Mouse (Mus musculus): Measurements from ENCODE around the gene Ly6c1. TPM values are rescaled to one million over a fixed set of nuclear protein-coding genes. Genes with fewer than 3 reads are reported as not detected.
"Not testable (repeated sequence)": the region's sequence is repeated elsewhere in the genome, so short reads cannot be mapped to it uniquely, and the experiment has no call there.

The Ly6c1 gene
- polyA plus RNA-seq (2015; fragmentation: Nextera tagmentation; extraction: Ambion mirVana): 0.23 and 0.78 TPM in 2 replicates

DNA sequence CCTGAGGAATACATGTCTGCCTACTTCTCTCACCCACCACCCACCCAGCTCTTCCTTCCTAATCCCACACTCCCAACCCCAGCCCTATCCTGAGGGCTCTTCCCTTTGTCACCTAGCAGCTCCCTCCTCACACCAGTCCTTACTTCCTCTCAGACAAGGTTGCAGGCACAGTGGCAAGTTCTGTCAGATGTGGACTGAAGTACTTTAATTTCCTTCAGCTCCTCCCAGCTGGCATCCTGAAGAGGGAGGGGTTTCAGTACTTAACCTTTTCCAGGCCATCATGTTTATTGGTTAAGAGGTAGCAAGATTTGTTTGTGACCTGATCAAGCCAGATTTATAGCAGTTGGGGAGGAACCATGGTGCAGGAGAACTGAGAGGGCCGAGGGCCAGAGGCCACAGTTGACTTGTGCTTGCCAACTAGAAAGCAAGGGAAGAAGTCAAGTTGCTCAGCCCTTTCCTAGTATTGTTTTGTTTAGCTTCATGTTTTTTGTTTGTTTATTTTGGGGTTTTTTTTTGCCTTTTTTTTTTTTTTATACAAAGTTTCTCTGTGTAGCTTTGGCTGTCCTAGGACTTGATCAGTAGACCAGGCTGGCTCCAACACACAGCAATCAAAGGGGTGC, at the start of gene Ly6c1:
Gene Ly6c1, minus strand, starts transcription at position 189 of the 620 bp plus-strand sequence.
- not testable (repeated sequence) for H3K4me1 ChIP-seq (ENCODE audit: control insufficient read depth, low read depth, low read length); H3K4me2 ChIP-seq (ENCODE audit: low read depth, low read length); H3K9ac ChIP-seq (ENCODE audit: low read depth, low read length); H3K36me3 ChIP-seq (ENCODE audit: control insufficient read depth, insufficient read depth); H3K9me3 ChIP-seq (replicated peaks; ENCODE audit: control insufficient read depth, low read length); H3K27me3 ChIP-seq (ENCODE audit: control insufficient read depth, insufficient read depth, low read depth, low read length); ATAC-seq (ENCODE audit: low read depth); H3K27ac ChIP-seq (ENCODE audit: low read length); H3K4me3 ChIP-seq (ENCODE audit: low read depth, low read length)
- 38% methylated on average over 1 of the region's 1 CpGs for WGBS (ENCODE audit: insufficient replicate concordance)

DNA sequence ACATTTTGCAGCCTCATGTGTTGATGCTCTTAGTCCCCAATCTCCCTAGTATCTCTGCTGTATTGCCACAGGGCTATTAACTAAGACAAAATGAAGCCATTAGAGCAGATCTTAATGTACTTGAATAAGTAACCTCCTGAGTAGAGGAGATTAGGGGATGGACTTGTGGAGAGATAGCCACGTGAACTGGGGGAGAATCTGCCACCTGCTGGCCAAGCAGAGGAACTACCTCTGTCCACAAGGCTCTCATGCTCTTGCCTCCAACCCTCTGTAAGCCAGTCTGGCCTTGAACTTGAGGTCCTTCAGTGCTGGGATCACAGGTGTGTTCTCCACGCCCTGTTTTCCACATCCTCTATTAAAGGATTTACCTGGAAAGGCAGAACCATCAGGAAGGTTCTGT, 39.4 kb upstream of the Ly6c1 start:
- H3K9ac ChIP-seq (ENCODE audit: low read depth, low read length); ATAC-seq (ENCODE audit: low read depth); H3K27me3 ChIP-seq (ENCODE audit: control insufficient read depth, insufficient read depth, low read depth, low read length); H3K4me2 ChIP-seq (ENCODE audit: low read depth, low read length); H3K4me3 ChIP-seq (ENCODE audit: low read depth, low read length); H3K36me3 ChIP-seq (ENCODE audit: control insufficient read depth, insufficient read depth); H3K9me3 ChIP-seq (replicated peaks; ENCODE audit: control insufficient read depth, low read length); H3K4me1 ChIP-seq (ENCODE audit: control insufficient read depth, low read depth, low read length); H3K27ac ChIP-seq (ENCODE audit: low read length): not testable (repeated sequence)
- 5% methylated on average over 2 of the region's 2 CpGs for WGBS (ENCODE audit: insufficient replicate concordance)

DNA sequence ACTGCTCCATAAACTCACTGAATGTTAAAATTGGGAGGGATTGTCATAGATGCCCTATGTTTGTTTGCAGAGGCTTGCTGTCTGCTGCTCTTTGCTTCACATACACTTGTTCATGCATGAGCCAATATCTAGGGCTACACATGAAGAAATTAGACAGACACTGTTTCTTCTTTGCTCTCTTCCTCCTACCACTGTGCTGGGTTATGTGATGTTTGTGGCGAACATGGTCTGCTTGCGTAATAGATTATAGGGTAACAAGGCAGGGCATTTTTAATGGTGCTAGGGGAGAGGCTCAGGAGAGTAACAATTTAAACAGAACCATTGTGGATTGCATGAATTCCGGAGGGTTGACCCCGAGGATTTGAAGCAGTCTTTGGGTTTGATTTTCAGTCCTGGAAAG, 21.3 kb upstream of the Ly6c1 start:
- Histone ChIP-seq H3K36me3 (ENCODE audit: control insufficient read depth, insufficient read depth) (no peaks in the 10 kb centered on the region), H3K27me3 (ENCODE audit: control insufficient read depth, insufficient read depth, low read depth, low read length) (no peaks in the 10 kb centered on the region), H3K4me1 (ENCODE audit: control insufficient read depth, low read depth, low read length) (no peaks in the 10 kb centered on the region), H3K9ac (ENCODE audit: low read depth, low read length) (no peak overlapping the region), H3K4me2 (ENCODE audit: low read depth, low read length) (no peak overlapping the region), H3K4me3 (ENCODE audit: low read depth, low read length) (no peak overlapping the region), H3K9me3 (replicated peaks; ENCODE audit: control insufficient read depth, low read length) (no peaks in the 10 kb centered on the region), H3K27ac (ENCODE audit: low read length) (no peak overlapping the region)
- WGBS (ENCODE audit: insufficient replicate concordance): 68% methylated on average over 4 of the region's 4 CpGs
- no peak for ATAC-seq (ENCODE audit: low read depth)

DNA sequence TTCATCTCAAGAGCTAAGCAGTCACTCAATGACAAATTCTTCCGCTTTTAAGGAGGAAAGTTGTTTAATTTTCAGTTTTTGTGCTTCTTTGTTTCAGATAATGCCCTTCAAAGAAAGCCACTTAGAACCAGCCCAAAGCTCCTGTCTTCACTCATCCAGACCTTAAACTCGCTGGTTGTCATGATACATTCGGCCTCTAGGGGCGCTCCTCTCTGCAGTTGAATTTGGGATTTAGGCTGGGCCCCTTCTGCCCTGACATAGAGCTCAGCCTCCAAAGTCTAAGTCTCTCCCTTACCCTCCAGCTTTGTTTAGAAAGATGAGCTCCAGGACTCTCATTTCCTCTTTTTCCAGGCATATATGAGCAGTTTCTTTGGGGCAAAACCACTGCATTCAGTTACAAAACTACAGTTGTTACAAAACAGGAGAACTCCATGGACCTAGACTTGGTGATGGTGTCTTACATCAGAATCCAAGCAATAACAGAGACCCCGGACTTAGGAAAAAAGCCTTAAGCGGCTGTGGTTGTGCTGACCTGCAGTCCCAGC, 13.5 kb upstream of the Ly6c1 start:
- not testable (repeated sequence) for H3K4me2 ChIP-seq (ENCODE audit: low read depth, low read length); H3K4me1 ChIP-seq (ENCODE audit: control insufficient read depth, low read depth, low read length); ATAC-seq (ENCODE audit: low read depth); H3K9me3 ChIP-seq (replicated peaks; ENCODE audit: control insufficient read depth, low read length); H3K36me3 ChIP-seq (ENCODE audit: control insufficient read depth, insufficient read depth); H3K4me3 ChIP-seq (ENCODE audit: low read depth, low read length); H3K27me3 ChIP-seq (ENCODE audit: control insufficient read depth, insufficient read depth, low read depth, low read length); H3K27ac ChIP-seq (ENCODE audit: low read length); H3K9ac ChIP-seq (ENCODE audit: low read depth, low read length)
- 27% methylated on average over 6 of the region's 6 CpGs for WGBS (ENCODE audit: insufficient replicate concordance)

DNA sequence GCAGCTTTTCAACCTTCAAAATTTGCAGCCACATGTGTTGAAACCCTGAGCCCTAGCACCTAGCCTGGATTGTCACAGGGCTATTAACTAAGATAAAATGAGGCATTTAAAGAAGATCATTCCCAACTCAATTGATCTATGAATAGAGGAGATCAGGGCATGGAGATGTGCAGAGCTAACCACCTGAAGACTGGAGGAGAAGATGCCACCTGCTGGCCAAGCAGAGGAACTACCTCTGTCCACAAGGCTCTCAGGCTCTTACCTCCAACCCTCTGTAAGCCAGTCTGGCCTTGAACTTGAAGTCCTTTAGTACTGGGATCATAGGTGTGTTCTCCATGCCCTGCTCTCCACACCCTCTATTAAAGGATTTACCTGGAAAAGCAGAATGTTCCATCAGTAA, 11.9 kb upstream of the Ly6c1 start:
- Histone ChIP-seq H3K27me3 (ENCODE audit: control insufficient read depth, insufficient read depth, low read depth, low read length) (no peaks in the 10 kb centered on the region), H3K4me3 (ENCODE audit: low read depth, low read length) (no peak overlapping the region), H3K27ac (ENCODE audit: low read length) (no peak overlapping the region), H3K9me3 (replicated peaks; ENCODE audit: control insufficient read depth, low read length) (no peaks in the 10 kb centered on the region), H3K4me1 (ENCODE audit: control insufficient read depth, low read depth, low read length) (no peaks in the 10 kb centered on the region), H3K4me2 (ENCODE audit: low read depth, low read length) (no peak overlapping the region), H3K36me3 (ENCODE audit: control insufficient read depth, insufficient read depth) (no peaks in the 10 kb centered on the region), H3K9ac (ENCODE audit: low read depth, low read length) (no peak overlapping the region)
- ATAC-seq (ENCODE audit: low read depth): no peak

DNA sequence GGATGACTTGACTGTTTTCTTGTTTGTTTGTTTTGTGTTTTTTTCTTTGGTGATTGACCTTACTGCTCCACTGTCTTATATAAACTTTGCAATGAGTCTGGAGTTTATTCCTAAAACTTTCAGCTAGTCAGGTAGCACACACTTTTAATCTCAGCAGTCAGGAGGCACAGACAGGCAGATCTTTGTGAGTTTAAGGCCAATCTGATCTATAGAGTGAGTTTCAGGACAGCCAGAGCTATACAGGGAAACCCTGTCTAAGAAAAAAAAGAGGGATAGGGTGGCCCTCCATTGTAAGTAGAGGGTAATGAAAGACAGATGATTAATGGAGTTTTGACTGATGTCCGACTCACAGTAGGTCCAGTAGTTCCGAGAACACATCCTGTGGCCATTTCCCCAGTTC, 7.4 kb upstream of the Ly6c1 start:
- no peak overlapping the region for H3K4me2 ChIP-seq (ENCODE audit: low read depth, low read length)
- H3K9ac ChIP-seq (ENCODE audit: low read depth, low read length): no peak overlapping the region
- H3K4me3 ChIP-seq (ENCODE audit: low read depth, low read length): no peak overlapping the region
- 48% methylated on average over 2 of the region's 2 CpGs for WGBS (ENCODE audit: insufficient replicate concordance)
- no peaks in the 10 kb centered on the region for H3K9me3 ChIP-seq (replicated peaks; ENCODE audit: control insufficient read depth, low read length)
- no peaks in the 10 kb centered on the region for H3K4me1 ChIP-seq (ENCODE audit: control insufficient read depth, low read depth, low read length)
- no peaks in the 10 kb centered on the region for H3K27me3 ChIP-seq (ENCODE audit: control insufficient read depth, insufficient read depth, low read depth, low read length)
- ATAC-seq (ENCODE audit: low read depth): no peak
- H3K36me3 ChIP-seq (ENCODE audit: control insufficient read depth, insufficient read depth): no peaks in the 10 kb centered on the region
- no peak overlapping the region for H3K27ac ChIP-seq (ENCODE audit: low read length)

DNA sequence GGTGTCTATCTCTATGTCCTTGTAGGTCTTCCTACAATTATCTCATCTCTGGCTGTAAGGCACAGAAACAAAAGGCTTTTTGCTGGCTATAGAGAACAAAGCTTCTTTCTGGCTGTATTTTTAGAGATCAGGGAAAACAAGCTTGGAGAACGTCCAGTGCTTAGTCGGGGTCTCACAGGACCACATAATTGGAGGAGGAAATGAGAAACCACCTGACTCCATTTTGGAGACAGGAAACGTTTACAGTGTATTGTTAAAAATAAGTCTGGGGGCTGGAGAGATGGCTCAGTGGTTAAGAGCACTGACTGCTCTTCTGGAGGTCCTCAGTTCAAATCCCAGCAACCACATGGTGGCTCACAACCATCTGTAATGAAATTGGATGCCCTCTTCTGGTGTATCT, 6.8 kb upstream of the Ly6c1 start:
- 31% methylated on average over 3 of the region's 3 CpGs for WGBS (ENCODE audit: insufficient replicate concordance)
- not testable (repeated sequence) for H3K4me1 ChIP-seq (ENCODE audit: control insufficient read depth, low read depth, low read length); H3K4me3 ChIP-seq (ENCODE audit: low read depth, low read length); H3K27ac ChIP-seq (ENCODE audit: low read length); H3K9me3 ChIP-seq (replicated peaks; ENCODE audit: control insufficient read depth, low read length); H3K9ac ChIP-seq (ENCODE audit: low read depth, low read length); H3K27me3 ChIP-seq (ENCODE audit: control insufficient read depth, insufficient read depth, low read depth, low read length); H3K4me2 ChIP-seq (ENCODE audit: low read depth, low read length); ATAC-seq (ENCODE audit: low read depth); H3K36me3 ChIP-seq (ENCODE audit: control insufficient read depth, insufficient read depth)

DNA sequence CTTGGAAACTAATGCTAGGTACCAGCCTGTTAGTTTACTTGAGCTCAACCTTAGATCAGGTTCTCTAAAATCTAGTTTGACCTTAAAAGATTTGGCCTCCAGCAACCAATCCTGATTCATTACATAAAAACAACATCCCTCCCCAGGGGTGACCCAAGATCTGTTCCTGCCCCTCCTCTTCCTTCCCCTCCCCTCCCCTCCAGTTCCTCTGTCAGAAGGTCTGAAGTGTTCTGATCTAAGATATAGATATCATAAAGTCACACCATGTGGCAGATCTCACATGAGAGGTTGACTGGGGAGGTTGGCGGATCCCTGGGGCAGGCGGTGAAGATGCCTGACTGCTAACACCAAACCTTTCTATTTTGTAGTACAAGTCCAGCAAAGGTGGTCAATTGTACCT, 3.8 kb upstream of the Ly6c1 start:
- ATAC-seq (ENCODE audit: low read depth); H3K4me1 ChIP-seq (ENCODE audit: control insufficient read depth, low read depth, low read length); H3K27ac ChIP-seq (ENCODE audit: low read length); H3K4me2 ChIP-seq (ENCODE audit: low read depth, low read length); H3K36me3 ChIP-seq (ENCODE audit: control insufficient read depth, insufficient read depth); H3K9ac ChIP-seq (ENCODE audit: low read depth, low read length); H3K9me3 ChIP-seq (replicated peaks; ENCODE audit: control insufficient read depth, low read length); H3K27me3 ChIP-seq (ENCODE audit: control insufficient read depth, insufficient read depth, low read depth, low read length); H3K4me3 ChIP-seq (ENCODE audit: low read depth, low read length): not testable (repeated sequence)
- 72% methylated on average over 2 of the region's 2 CpGs for WGBS (ENCODE audit: insufficient replicate concordance)

DNA sequence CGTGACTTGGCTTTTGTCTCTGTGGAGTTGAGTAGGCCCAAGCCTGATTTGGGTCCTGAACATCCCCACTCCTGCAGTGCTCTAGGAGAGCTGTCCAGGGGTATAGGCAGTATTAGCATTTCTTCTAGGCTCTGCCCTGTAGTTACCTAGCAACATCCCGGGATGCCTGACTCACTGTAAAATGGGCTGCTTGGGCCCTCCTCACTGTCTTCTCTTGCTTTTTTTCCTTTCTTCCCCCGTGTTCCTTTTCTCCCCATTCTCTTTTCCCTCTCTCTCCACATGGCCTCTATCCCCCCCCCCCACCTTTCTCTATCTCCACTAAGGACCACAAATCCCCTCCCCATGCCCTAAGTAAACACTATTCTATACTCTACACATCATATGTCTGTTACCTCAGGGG, 2.5 kb upstream of the Ly6c1 start:
- not testable (repeated sequence) for ATAC-seq (ENCODE audit: low read depth); H3K9me3 ChIP-seq (replicated peaks; ENCODE audit: control insufficient read depth, low read length); H3K27me3 ChIP-seq (ENCODE audit: control insufficient read depth, insufficient read depth, low read depth, low read length); H3K9ac ChIP-seq (ENCODE audit: low read depth, low read length); H3K4me1 ChIP-seq (ENCODE audit: control insufficient read depth, low read depth, low read length); H3K4me2 ChIP-seq (ENCODE audit: low read depth, low read length); H3K4me3 ChIP-seq (ENCODE audit: low read depth, low read length); H3K36me3 ChIP-seq (ENCODE audit: control insufficient read depth, insufficient read depth); H3K27ac ChIP-seq (ENCODE audit: low read length)
- 49% methylated on average over 3 of the region's 3 CpGs for WGBS (ENCODE audit: insufficient replicate concordance)
